Mouse (Mus musculus) neural tube, embryonic 13.5 days (tissue): ENCODE measurements around the gene Fpgt. TPM values are rescaled to one million over a fixed set of nuclear protein-coding genes. Genes with fewer than 3 reads are reported as not detected.

Experiments used
- ATAC-seq: fragments of 200-750 bp; cut with Nextera tagmentation; 2 replicates; pipeline ENCODE4 v1.8.0; 2017; ENCODE audit warnings: low read depth, mild to moderate bottlenecking, moderate TSS enrichment, moderate library complexity
- H3K27ac ChIP-seq: fragments of 300-500 bp; sonication (generic); replicated peaks from 2 replicates; pipeline ENCODE4 v1.5.1; 2015; ENCODE audit warnings: moderate library complexity, mild to moderate bottlenecking, inconsistent platforms
- H3K27me3 ChIP-seq: fragments of 300-500 bp; sonication (generic); 2 replicates; pipeline ENCODE4 v1.6.1; 2015; ENCODE audit warnings: mild to moderate bottlenecking, inconsistent platforms
- H3K36me3 ChIP-seq: fragments of 300-500 bp; sonication (generic); 2 replicates; pipeline ENCODE4 v1.6.1; 2015; ENCODE audit warnings: mild to moderate bottlenecking, inconsistent platforms
- H3K4me1 ChIP-seq: fragments of 300-500 bp; sonication (generic); replicated peaks from 2 replicates; pipeline ENCODE4 v1.6.1; 2015; ENCODE audit warnings: inconsistent platforms
- H3K4me2 ChIP-seq: fragments of 300-500 bp; sonication (generic); 2 replicates; pipeline ENCODE4 v1.6.1; 2015; ENCODE audit warnings: inconsistent platforms, mild to moderate bottlenecking, moderate library complexity
- H3K4me3 ChIP-seq: fragments of 300-500 bp; sonication (generic); 2 replicates; pipeline ENCODE4 v1.5.1; 2015; ENCODE audit warnings: mild to moderate bottlenecking, inconsistent platforms
- H3K9ac ChIP-seq: fragments of 300-500 bp; sonication (generic); 2 replicates; pipeline ENCODE4 v1.6.1; 2015; ENCODE audit warnings: moderate library complexity, mild to moderate bottlenecking, inconsistent platforms
- H3K9me3 ChIP-seq: fragments of 300-500 bp; sonication (generic); 2 replicates; pipeline ENCODE4 v1.6.1; 2016; ENCODE audit warnings: inconsistent platforms
- WGBS: fragments of 180-500 bp; shearing (Covaris S2); methylation state at CpG from one replicate; pipeline ENCODE4 v1.1.7; 2015; 5-methylcytosine and 5-hydroxymethylcytosine counted together
- polyA plus RNA-seq: library from polyadenylated mRNA; unstranded; fragments of >200 nt; fragmentation: Nextera tagmentation; extraction: Ambion mirVana; gene quantifications from 2 replicates; pipeline ENCODE4 v1.2.1, GENCODE M21; 2015

The Fpgt gene
- polyA plus RNA-seq, 1 experiment from 2014 or later, result 18.0 TPM

DNA sequence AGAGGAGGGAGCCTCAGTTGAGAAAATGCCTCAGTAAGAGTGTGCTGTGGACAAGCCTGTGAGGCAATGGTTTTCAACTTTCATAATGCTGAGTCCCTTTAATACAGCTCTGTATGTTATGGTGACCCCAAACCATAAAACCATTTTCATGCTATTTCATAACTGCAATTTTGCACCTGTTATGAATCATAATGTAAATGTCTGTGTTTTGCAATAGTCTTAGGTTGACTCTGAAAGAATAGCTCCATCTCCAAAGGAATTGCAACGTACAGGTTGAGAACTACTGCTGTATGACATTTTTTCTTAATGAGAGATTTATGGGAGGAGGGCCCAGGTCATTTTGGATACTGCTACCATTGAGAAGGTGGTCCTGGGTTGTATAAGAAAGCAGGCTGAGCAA is 40.0 kb downstream of the Fpgt start:
- no peaks in the 10 kb centered on the region for H3K27me3 ChIP-seq
- WGBS, result 66% methylated on average over 1 of the region's 1 CpGs
- H3K27ac ChIP-seq, result no peak overlapping the region
- no peak overlapping the region for H3K4me3 ChIP-seq
- H3K4me1 ChIP-seq, result no peaks in the 10 kb centered on the region
- ATAC-seq, result no peak
- H3K9ac ChIP-seq, result no peak overlapping the region
- H3K9me3 ChIP-seq, result no peaks in the 10 kb centered on the region
- H3K36me3 ChIP-seq, result no peaks in the 10 kb centered on the region
- H3K4me2 ChIP-seq, result no peak overlapping the region

DNA sequence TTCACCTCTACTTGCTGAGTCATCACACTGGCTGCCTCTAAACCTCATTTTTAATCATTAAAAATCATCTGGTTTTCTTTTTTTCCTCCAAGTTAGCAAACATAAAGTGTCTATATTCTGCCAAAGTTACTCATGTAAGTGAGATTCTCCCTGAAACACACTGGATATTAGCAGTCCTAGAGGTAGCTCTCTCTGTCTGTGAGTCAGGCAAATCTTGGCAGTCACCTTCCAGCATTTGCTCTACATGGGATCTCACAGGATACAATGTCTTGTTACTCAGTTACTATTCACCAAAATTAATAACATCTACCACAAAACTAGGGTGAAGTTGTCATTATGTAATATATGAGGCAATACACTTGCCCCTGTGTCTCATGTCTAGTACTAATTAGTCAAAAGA is 41.2 kb downstream of the Fpgt start:
- no peaks in the 10 kb centered on the region for H3K27me3 ChIP-seq
- H3K36me3 ChIP-seq, result no peaks in the 10 kb centered on the region
- no peak overlapping the region for H3K4me3 ChIP-seq
- H3K4me2 ChIP-seq, result no peak overlapping the region
- no peaks in the 10 kb centered on the region for H3K9me3 ChIP-seq
- ATAC-seq, result no peak
- no peak overlapping the region for H3K9ac ChIP-seq
- H3K4me1 ChIP-seq, result no peaks in the 10 kb centered on the region
- H3K27ac ChIP-seq, result no peak overlapping the region

GRCm38 (mm10) chr3:155039012-155039836 is 54.0 kb downstream of the Fpgt start:
- WGBS, result 23% methylated on average over 1 of the region's 1 CpGs
- no peak overlapping the region for H3K4me3 ChIP-seq
- H3K4me1 ChIP-seq, result no peaks in the 10 kb centered on the region
- no peak overlapping the region for H3K9ac ChIP-seq
- no peak for ATAC-seq
- H3K9me3 ChIP-seq, result no peaks in the 10 kb centered on the region
- H3K4me2 ChIP-seq, result no peak overlapping the region
- H3K27me3 ChIP-seq, result no peaks in the 10 kb centered on the region
- no peaks in the 10 kb centered on the region for H3K36me3 ChIP-seq
- no peak overlapping the region for H3K27ac ChIP-seq

Other genes with a start within 250 kb of the Fpgt start
- gene Tnni3k, start 38.0 kb downstream of the Fpgt start, polyA plus RNA-seq, result not detected in 2 replicates
- gene Lrriq3, start within 50 bp of the Fpgt start, polyA plus RNA-seq, result 0.45 and 0.98 TPM in 2 replicates